18 mouse cellular contexts compared by ENCODE assay signal in the genomic region with DNA sequence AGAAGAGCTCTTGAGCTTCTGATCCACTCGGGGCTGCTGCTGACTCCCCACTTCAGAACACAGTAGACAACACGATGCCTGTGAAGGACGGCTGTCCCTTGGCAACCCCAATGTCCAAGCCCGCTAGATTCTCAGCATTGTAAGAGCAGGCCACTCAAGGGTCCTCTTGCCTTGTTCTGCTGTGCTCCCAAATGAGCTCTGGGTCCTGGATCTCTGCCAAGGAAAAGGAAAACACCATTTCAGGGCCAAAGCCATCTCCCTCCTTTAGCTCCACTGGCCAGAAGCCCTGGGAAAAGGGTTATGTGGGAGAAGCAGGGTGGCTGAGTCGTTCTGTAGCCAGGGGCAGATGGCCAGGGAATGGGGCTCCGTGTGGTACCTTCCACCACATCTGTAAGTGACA.
A peak's percentile ranks its signal among the peaks of the same experiment; 100 is the strongest.
DNase-seq lines count a peak whose midpoint lies in the region; ATAC-seq lines count a peak whose summit lies in the region.
"Had no signal": no experiment of that assay in that cellular context is flagged by ENCODE, and none has a peak within 500 bp of the region (broad histone marks: within the 10 kb centered on the region; RNA-seq: fewer than 3 reads in every experiment).

No protein-coding gene starts in this region.

- no peaks in the 10 kb centered on the region for H3K27me3 ChIP-seq in hindbrain, embryonic 14.5 days (ENCODE audit: control insufficient read depth, insufficient read depth, low read length)
- no peaks in the 10 kb centered on the region; the same call in 1 of the 2 replicates for H3K27me3 ChIP-seq in hindbrain, embryonic 13.5 days

- WGBS in hindbrain, embryonic 14.5 days, result 70% methylated on average over 6 of the region's 6 CpGs
- WGBS in hindbrain, embryonic 13.5 days, result 75% methylated on average over 6 of the region's 6 CpGs

- no peak overlapping the region for H3K9ac ChIP-seq in hindbrain, embryonic 14.5 days
- no peak overlapping the region for H3K9ac ChIP-seq in hindbrain, embryonic 13.5 days
- H3K9ac ChIP-seq: liver, embryonic 15.5 days had no signal

- H3K4me2 ChIP-seq in hindbrain, embryonic 14.5 days (replicated peaks), result no peak overlapping the region
- H3K4me2 ChIP-seq in hindbrain, embryonic 13.5 days, result no peak overlapping the region
- H3K4me2 ChIP-seq: liver, embryonic 15.5 days; midbrain, embryonic 11.5 days had no signal

- peak; percentile 54 for DNase-seq in cerebellum, adult 11-12 months
- no peak for DNase-seq in cerebellum, adult 18-20 months
- peak; percentile 67 for DNase-seq in hindbrain, embryonic 14.5 days (ENCODE audit: low spot score)
- DNase-seq in ovary, adult 18-20 months (ENCODE audit: low spot score), result peak; percentile 62
- DNase-seq in ovary, postnatal 10 days (ENCODE audit: low spot score), result no peak
- no peak for DNase-seq in thymus, adult 18-20 months
- DNase-seq: embryo, embryonic 11 days; kidney, postnatal 36 days; retina, postnatal 1 day; spleen, adult 18-20 months; thymus, postnatal 36 days had no signal

- H3K4me3 ChIP-seq in hindbrain, embryonic 14.5 days (replicated peaks; ENCODE audit: low read length), result no peak overlapping the region
- H3K4me3 ChIP-seq in hindbrain, embryonic 13.5 days, result no peak overlapping the region
- H3K4me3 ChIP-seq: liver, embryonic 15.5 days had no signal

- ATAC-seq in hindbrain, embryonic 14.5 days (ENCODE audit: low FRiP score), result no peak
- ATAC-seq in hindbrain, embryonic 13.5 days (ENCODE audit: low FRiP score), result no peak
- no peak for ATAC-seq in erythroid progenitor cell, adult 5-6 weeks (replicated peaks; ENCODE audit: low FRiP score, poor library complexity, severe bottlenecking)
- ATAC-seq: inflammation-experienced regulatory T-cells, adult 6 months; Patski had no signal

- no peaks in the 10 kb centered on the region for H3K9me3 ChIP-seq in hindbrain, embryonic 14.5 days (ENCODE audit: control insufficient read depth, low read length)
- H3K9me3 ChIP-seq in hindbrain, embryonic 13.5 days, result no peaks in the 10 kb centered on the region
- H3K9me3 ChIP-seq: liver, embryonic 15.5 days had no signal

- H3K4me1 ChIP-seq in hindbrain, embryonic 14.5 days (replicated peaks; ENCODE audit: control insufficient read depth, insufficient read depth, low read length), result peaks cover 20% of the 10 kb centered on the region
- peaks cover 36% of the 10 kb centered on the region for H3K4me1 ChIP-seq in hindbrain, embryonic 13.5 days (replicated peaks)
- H3K4me1 ChIP-seq: liver, embryonic 15.5 days had no signal

- H3K36me3 ChIP-seq in hindbrain, embryonic 14.5 days (replicated peaks; ENCODE audit: control insufficient read depth, insufficient read depth), result no peaks in the 10 kb centered on the region
- no peaks in the 10 kb centered on the region for H3K36me3 ChIP-seq in hindbrain, embryonic 13.5 days
- H3K36me3 ChIP-seq: liver, embryonic 15.5 days had no signal

- no peak overlapping the region for H3K27ac ChIP-seq in hindbrain, embryonic 14.5 days
- H3K27ac ChIP-seq in hindbrain, embryonic 13.5 days, result no peak overlapping the region
- H3K27ac ChIP-seq: liver, embryonic 15.5 days; stomach, postnatal 0 days had no signal

Comparison
In these comparisons a context has a peak if more than half of its experiments do, and no peak if none do; other contexts are left out.
1. DNase-seq: peak in cerebellum, adult 11-12 months (single experiment), hindbrain, embryonic 14.5 days (single experiment) and ovary, adult 18-20 months (single experiment); none in cerebellum, adult 18-20 months (0 of 2), ovary, postnatal 10 days (single experiment) and thymus, adult 18-20 months (0 of 2).